Mouse (Mus musculus): Measurements from ENCODE around the gene Prox2.

Prox2 gene

DNA sequence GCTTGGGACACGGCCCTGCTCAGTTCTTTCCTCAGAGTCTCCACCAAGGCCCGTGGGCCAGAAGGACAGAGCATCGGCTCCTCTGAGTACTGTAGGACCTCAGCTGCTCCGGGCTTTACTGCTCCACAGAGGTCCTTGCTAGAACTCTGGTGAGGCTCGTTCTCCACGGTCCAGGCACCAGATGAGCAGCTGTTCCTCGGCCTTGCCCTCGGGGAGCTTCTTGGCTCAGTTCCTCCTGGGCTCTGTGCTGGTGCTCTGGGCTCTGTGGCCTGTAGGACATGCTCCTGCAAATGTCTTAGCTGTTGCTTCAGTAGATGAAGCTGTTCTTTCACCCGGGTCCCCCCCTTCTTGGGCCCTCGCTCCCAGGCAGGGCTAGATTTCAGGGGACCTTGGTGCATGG lies 15.9 kb downstream of the Prox2 start:
- in situ Hi-C loops (cut with MboI, MseI), result no loop called here

- in situ Hi-C loops (cut with MboI, MseI), result no loop called here
These were observed 16.5 kb downstream of the Prox2 start for GRCm38 (mm10) chr12:85094010-85094409.

DNA sequence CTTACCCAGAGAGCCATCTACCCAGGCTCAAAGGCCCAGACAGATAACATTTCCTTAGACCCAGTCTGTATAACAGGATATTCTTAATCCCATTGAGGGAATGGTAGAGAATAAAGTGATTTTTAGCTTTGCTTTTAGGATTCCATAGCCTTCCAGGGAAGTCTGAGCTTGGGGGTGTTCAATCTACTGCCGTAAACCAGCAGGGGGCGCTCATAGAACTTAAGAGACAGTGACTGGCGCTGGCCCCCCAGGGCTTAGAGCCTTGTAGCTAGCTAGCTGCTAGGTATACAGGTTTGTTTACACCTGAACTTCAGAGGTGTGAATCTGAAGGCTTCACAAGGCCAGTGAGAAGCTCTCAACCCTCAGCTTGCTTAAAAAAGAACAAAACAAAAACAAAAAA lies 18.3 kb downstream of the Prox2 start:
- in situ Hi-C loops (cut with MboI, MseI), result no loop called here

GRCm38 (mm10) chr12:85091190-85091589 lies 19.4 kb downstream of the Prox2 start:
- in situ Hi-C loops (cut with MboI, MseI), result no loop called here

GRCm38 (mm10) chr12:85087845-85088244 lies 22.7 kb downstream of the Prox2 start:
- in situ Hi-C loops (cut with MboI, MseI), result no loop called here

GRCm38 (mm10) chr12:85084941-85085340 lies 25.6 kb downstream of the Prox2 start:
- in situ Hi-C loops (cut with MboI, MseI), result no loop called here

- in situ Hi-C loops (cut with MboI, MseI), result no loop called here
These were observed 26.3 kb downstream of the Prox2 start for GRCm38 (mm10) chr12:85084257-85084656.

- in situ Hi-C loops (cut with MboI, MseI), result no loop called here
These were observed 33.5 kb downstream of the Prox2 start for GRCm38 (mm10) chr12:85077100-85077499.

DNA sequence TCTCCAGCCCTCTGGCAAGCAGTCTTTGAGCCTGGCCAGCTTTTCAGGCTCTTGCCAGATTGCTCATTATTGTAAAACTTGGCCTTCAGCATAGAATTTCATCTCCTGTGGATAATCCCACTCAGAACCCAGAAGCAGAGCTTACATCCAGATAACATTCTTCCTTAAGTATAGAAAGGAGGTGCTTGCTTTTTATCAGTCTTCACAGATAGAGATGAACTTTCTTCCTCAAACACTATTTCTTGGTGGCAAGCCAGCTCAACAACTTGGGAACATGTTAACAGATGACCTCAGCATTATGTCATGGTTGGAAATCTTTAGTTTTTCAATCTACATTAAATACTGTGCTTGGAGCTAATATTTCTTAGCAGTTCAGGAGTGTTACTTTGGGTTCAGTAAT lies 39.5 kb downstream of the Prox2 start:
- in situ Hi-C loops (cut with MboI, MseI), result no loop called here

- in situ Hi-C loops (cut with MboI, MseI), result no loop called here
These were observed 59.3 kb downstream of the Prox2 start for GRCm38 (mm10) chr12:85051218-85051617.
